Mouse (Mus musculus) heart, postnatal 0 days (tissue): Measurements from ENCODE around the gene Flg. TPM values are rescaled to one million over a fixed set of nuclear protein-coding genes. Genes with fewer than 3 reads are reported as not detected.

Source experiments
- ATAC-seq: fragments of 200-750 bp; cut with Nextera tagmentation; 2 replicates; pipeline ENCODE4 v1.8.0; 2017; ENCODE audit warnings: low read depth, moderate number of reproducible peaks, moderate library complexity; ENCODE audit not compliant: insufficient read depth
- DNase-seq: peaks from one replicate; pipeline ENCODE4 v3.0.0-alpha.2; 2016; ENCODE audit warnings: low spot score
- H3K27ac ChIP-seq: fragments of 300-500 bp; sonication (generic); 2 replicates; pipeline ENCODE4 v1.5.1; 2014; ENCODE audit warnings: low read depth, mild to moderate bottlenecking
- H3K27me3 ChIP-seq: fragments of 300-500 bp; sonication (generic); 2 replicates; pipeline ENCODE4 v1.6.1; 2014; ENCODE audit warnings: low read length, mixed read lengths; ENCODE audit not compliant: control insufficient read depth, insufficient read depth
- H3K36me3 ChIP-seq: fragments of 300-500 bp; sonication (generic); replicated peaks from 2 replicates; pipeline ENCODE4 v1.6.1; 2014; ENCODE audit warnings: low read length, mixed read lengths; ENCODE audit not compliant: control insufficient read depth, insufficient read depth
- H3K4me1 ChIP-seq: fragments of 300-500 bp; sonication (generic); 2 replicates; pipeline ENCODE4 v1.6.1; 2014; ENCODE audit warnings: antibody characterized with exemption; ENCODE audit not compliant: control insufficient read depth, insufficient read depth
- H3K4me2 ChIP-seq: fragments of 300-500 bp; sonication (generic); 2 replicates; pipeline ENCODE4 v1.6.1; 2014; ENCODE audit warnings: low read depth, mild to moderate bottlenecking, low read length, moderate library complexity
- H3K4me3 ChIP-seq: fragments of 300-500 bp; sonication (generic); 2 replicates; pipeline ENCODE4 v1.5.1; 2014; ENCODE audit warnings: low read depth, low read length
- H3K9ac ChIP-seq: fragments of 300-500 bp; sonication (generic); replicated peaks from 2 replicates; pipeline ENCODE4 v1.6.1; 2014; ENCODE audit warnings: low read depth, low read length, mixed read lengths
- H3K9me3 ChIP-seq: fragments of 300-500 bp; sonication (generic); replicated peaks from 2 replicates; pipeline ENCODE4 v1.6.1; 2016; ENCODE audit warnings: low read length; ENCODE audit not compliant: control insufficient read depth
- CTCF ChIP-seq: IDR thresholded peaks from 2 replicates; pipeline ENCODE4 v1.5.1; 2016; ENCODE audit warnings: antibody characterized with exemption, control low read depth, low read depth
- EP300 ChIP-seq: IDR thresholded peaks from 2 replicates; pipeline ENCODE4 v1.6.1; 2016; ENCODE audit warnings: antibody characterized with exemption, low read depth
- WGBS: fragments of 180-500 bp; shearing (Covaris S2); extraction: QIAGEN DNeasy Blood & Tissue Kit; methylation state at CpG from one replicate; pipeline ENCODE4 v1.1.7; 2014; 5-methylcytosine and 5-hydroxymethylcytosine counted together
- polyA plus RNA-seq: library from polyadenylated mRNA; unstranded; fragments of >200 nt; fragmentation: Nextera tagmentation; extraction: Ambion mirVana; gene quantifications from 2 replicates; pipeline ENCODE4 v1.2.1, GENCODE M21; 2015
- total RNA-seq: library from RNA; depleted of rRNA; stranded (reverse); fragments of >200 nt; gene quantifications from 2 replicates; pipeline ENCODE4 v1.2.3, GENCODE M21; 2014; ENCODE audit warnings: low replicate concordance; rRNA removed

Gene Flg
- total RNA-seq (0.15 TPM in 1 of 2 replicates, not detected in the other), polyA plus RNA-seq (not detected in 2 replicates)

DNA sequence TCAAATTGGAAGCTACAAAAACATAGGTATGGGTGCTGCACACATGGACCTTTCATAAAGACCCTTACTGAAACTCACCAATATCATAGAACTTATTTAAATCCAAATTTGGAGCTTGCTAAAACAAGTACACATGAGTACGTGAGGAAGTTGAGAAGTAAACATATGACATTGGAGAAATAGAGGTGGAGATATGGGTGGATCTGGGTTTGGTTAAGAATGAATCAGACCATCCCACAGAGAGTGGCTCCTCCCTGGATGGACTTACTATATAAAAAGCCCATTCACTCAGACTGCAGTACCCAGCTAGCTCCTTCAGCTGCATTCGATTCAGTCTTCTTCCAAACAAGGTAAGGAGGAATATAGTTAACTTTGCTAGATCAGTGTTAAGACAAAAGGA lies at the start of gene Flg:
TSS of gene Flg (plus strand) at position 301 of the 400 bp plus-strand sequence.
- no peaks in the 10 kb centered on the region for H3K9me3 ChIP-seq
- no peaks in the 10 kb centered on the region for H3K27me3 ChIP-seq
- H3K9ac ChIP-seq, result no peak within 1 kb of the TSS
- H3K4me3 ChIP-seq, result no peak within 1 kb of the TSS
- no peak within 1 kb of the TSS for H3K4me2 ChIP-seq
- ATAC-seq (no peak), DNase-seq (no peak)
- H3K4me1 ChIP-seq, result no peaks in the 10 kb centered on the region
- WGBS, result 77% methylated on average over 2 of the region's 2 CpGs
- H3K27ac ChIP-seq, result no peak within 1 kb of the TSS
- H3K36me3 ChIP-seq, result no peaks in the 10 kb centered on the region
- TF ChIP-seq CTCF (no peak), EP300 (no peak)

DNA sequence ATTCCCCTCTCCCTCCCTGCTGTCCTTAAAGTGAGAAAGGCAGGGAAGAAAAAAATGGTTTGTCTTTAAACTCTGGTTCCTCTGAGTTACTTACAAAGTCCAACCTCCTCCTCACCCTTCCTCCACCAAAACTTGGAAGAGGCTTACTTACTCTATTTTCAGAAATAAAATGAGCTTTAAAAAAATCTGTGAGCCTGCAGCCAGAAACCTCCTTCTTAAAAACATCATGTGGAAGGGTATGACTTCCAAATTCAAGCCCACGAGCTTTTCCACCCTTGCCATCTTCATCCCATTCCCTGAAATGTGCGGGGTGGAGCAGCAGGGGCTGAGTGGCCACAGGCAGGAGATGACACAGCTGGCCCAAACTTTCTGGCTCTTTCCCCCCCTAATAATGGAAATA lies 24.2 kb downstream of the Flg start:
- H3K4me1 ChIP-seq, result no peaks in the 10 kb centered on the region
- 62% methylated on average over 2 of the region's 2 CpGs for WGBS
- ATAC-seq (no peak), DNase-seq (no peak)
- no peaks in the 10 kb centered on the region for H3K27me3 ChIP-seq
- TF ChIP-seq CTCF (no peak), EP300 (no peak)
- no peaks in the 10 kb centered on the region for H3K36me3 ChIP-seq
- H3K4me3 ChIP-seq, result no peak overlapping the region
- no peak overlapping the region for H3K4me2 ChIP-seq
- H3K9me3 ChIP-seq, result no peaks in the 10 kb centered on the region
- H3K27ac ChIP-seq, result no peak overlapping the region
- H3K9ac ChIP-seq, result no peak overlapping the region

DNA sequence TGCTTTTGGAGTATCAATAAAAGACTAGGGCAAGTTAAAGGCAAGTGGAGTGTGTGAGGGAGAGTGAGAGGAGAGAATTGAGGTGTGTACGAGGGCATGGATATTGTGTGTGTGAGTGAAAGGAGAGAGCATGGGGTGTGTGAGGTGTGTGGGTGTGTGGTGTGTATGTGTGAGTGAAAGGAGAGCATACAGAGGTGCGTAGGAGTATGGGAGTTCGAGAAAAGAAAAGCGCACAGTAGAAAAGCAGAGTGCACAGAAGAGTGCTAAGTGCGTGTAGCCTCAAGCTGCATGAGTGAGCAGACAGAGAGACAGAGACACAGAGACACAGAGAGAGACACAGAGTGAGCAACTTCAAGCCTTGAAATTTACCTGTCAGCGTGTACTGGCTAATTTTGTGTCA lies 26.5 kb downstream of the Flg start:
- WGBS, result 75% methylated on average over 6 of the region's 6 CpGs
- ATAC-seq (no peak), DNase-seq (no peak)
- no peak overlapping the region for H3K4me2 ChIP-seq
- no peaks in the 10 kb centered on the region for H3K36me3 ChIP-seq
- H3K27ac ChIP-seq, result no peak overlapping the region
- H3K9me3 ChIP-seq, result 0 out of 2 replicates have a peak, but pooled peaks cover 4% of the 10 kb centered on the region
- no peaks in the 10 kb centered on the region for H3K4me1 ChIP-seq
- no peak overlapping the region for H3K4me3 ChIP-seq
- H3K9ac ChIP-seq, result no peak overlapping the region
- TF ChIP-seq CTCF (no peak), EP300 (no peak)
- no peaks in the 10 kb centered on the region for H3K27me3 ChIP-seq

DNA sequence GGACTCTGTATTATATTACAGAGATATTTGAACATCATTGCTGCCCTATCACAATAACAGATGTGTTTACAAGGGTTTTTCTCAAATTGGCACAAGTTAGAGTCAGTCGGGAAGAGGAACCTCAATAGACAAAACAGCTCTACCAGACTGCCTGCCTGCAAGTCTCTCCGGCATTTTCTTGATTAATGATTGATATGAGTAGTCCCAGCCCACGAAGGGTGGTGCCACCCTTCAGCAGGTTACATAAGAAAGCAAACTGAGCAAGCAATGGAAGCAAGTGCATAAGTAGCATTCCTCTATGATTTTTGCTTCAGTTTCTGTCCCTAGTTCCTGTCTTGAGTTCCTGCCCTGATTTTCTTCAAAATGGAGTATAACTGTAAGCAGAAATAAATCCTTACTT lies 28.6 kb downstream of the Flg start:
- WGBS, result 68% methylated on average over 3 of the region's 3 CpGs
- no peaks in the 10 kb centered on the region for H3K4me1 ChIP-seq
- H3K9me3 ChIP-seq, result 0 out of 2 replicates have a peak, but pooled peaks cover 4% of the 10 kb centered on the region
- no peak overlapping the region for H3K27ac ChIP-seq
- no peak for ATAC-seq
- DNase-seq, result no peak
- no peak overlapping the region for H3K4me3 ChIP-seq
- no peak overlapping the region for H3K9ac ChIP-seq
- no peak for TF ChIP-seq EP300
- no peak for TF ChIP-seq CTCF
- H3K27me3 ChIP-seq, result no peaks in the 10 kb centered on the region
- H3K36me3 ChIP-seq, result no peaks in the 10 kb centered on the region
- H3K4me2 ChIP-seq, result no peak overlapping the region

DNA sequence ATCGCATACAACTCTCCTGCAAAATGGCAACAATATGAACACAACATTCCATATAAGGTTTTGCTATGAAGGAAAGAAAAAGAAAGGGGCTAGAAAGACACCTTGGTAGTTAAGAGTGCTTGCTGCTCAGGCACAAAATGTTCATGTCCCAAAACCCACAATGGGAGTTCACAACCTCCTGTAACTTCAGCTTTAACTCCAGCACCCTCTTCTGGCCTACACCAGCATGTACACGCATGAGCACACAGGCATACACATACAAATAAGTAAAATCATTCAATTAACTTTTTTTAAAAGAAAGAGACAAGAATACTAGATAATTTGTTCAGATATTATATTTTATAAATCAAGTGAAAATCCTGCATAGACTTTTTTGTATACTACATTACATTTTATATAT lies 32.8 kb downstream of the Flg start:
- H3K4me3 ChIP-seq, result no peak overlapping the region
- H3K27ac ChIP-seq, result no peak overlapping the region
- H3K27me3 ChIP-seq, result no peaks in the 10 kb centered on the region
- H3K9ac ChIP-seq, result no peak overlapping the region
- DNase-seq (no peak), ATAC-seq (no peak)
- no peaks in the 10 kb centered on the region for H3K4me1 ChIP-seq
- no peaks in the 10 kb centered on the region for H3K36me3 ChIP-seq
- WGBS, result 66% methylated on average over 2 of the region's 2 CpGs
- peak; percentile 17; the same call in 1 of the 2 replicates for TF ChIP-seq CTCF
- no peak for TF ChIP-seq EP300
- 0 out of 2 replicates have a peak, but pooled peaks cover 4% of the 10 kb centered on the region for H3K9me3 ChIP-seq
- no peak overlapping the region for H3K4me2 ChIP-seq

DNA sequence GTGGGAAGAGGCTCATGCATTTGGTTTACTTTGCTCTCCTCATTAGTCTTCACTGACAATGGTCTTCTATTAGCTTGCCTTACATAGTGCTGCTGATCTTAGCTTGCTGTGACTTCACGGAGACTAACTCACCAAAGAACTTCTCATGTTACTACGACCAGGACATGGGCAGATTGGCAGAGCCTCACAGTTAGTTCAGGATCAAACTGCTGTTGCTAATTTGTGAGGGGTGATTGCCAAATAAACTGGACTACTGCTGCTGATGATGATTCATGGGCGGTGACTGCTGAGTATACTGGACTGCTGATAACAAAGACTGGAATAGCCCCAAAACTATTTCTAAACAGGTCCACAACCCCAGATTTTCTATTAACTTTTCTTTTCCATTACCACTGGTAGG lies 38.0 kb downstream of the Flg start:
- no peak overlapping the region for H3K4me3 ChIP-seq
- no peak for ATAC-seq
- TF ChIP-seq EP300 (no peak), CTCF (no peak)
- DNase-seq, result no peak
- no peak overlapping the region for H3K4me2 ChIP-seq
- H3K4me1 ChIP-seq, result no peaks in the 10 kb centered on the region
- WGBS, result 65% methylated on average over 3 of the region's 3 CpGs
- no peak overlapping the region for H3K27ac ChIP-seq
- H3K9ac ChIP-seq, result no peak overlapping the region
- H3K27me3 ChIP-seq, result no peaks in the 10 kb centered on the region
- H3K9me3 ChIP-seq, result no peaks in the 10 kb centered on the region
- H3K36me3 ChIP-seq, result no peaks in the 10 kb centered on the region
